Mouse (Mus musculus) neural tube, embryonic 11.5 days (tissue): ENCODE measurements at regions not wholly inside any gene's neighbourhood (a gene's known extent, or its start where the extent isn't known, plus 50 kb on each side); places are given as distances from the start of the nearest gene placed in this dataset.

Experiments
- ATAC-seq: fragments of 200-750 bp; cut with Nextera tagmentation; 2 replicates; pipeline ENCODE4 v1.8.0; 2017; ENCODE audit warnings: moderate number of reproducible peaks, mild to moderate bottlenecking, moderate TSS enrichment, moderate library complexity; ENCODE audit not compliant: insufficient read depth, low FRiP score, low TSS enrichment
- DNase-seq: peaks from one replicate; pipeline ENCODE4 v3.0.0-alpha.2; 2015; ENCODE audit warnings: low spot score
- H3K27ac ChIP-seq: fragments of 300-500 bp; sonication (generic); 2 replicates; pipeline ENCODE4 v1.5.1; 2014; ENCODE audit warnings: low read depth, mild to moderate bottlenecking, low read length
- H3K27me3 ChIP-seq: fragments of 300-500 bp; sonication (generic); 2 replicates; pipeline ENCODE4 v1.6.1; 2014; ENCODE audit warnings: mild to moderate bottlenecking, low read length, mixed read lengths; ENCODE audit not compliant: control insufficient read depth, insufficient read depth
- H3K36me3 ChIP-seq: fragments of 300-500 bp; sonication (generic); 2 replicates; pipeline ENCODE4 v1.6.1; 2014; ENCODE audit warnings: mild to moderate bottlenecking, low read length, moderate library complexity, mixed read lengths; ENCODE audit not compliant: control insufficient read depth, insufficient read depth
- H3K4me1 ChIP-seq: fragments of 300-500 bp; sonication (generic); 2 replicates; pipeline ENCODE4 v1.6.1; 2014; ENCODE audit warnings: low read length, mixed read lengths; ENCODE audit not compliant: control insufficient read depth, insufficient read depth
- H3K4me2 ChIP-seq: fragments of 300-500 bp; sonication (generic); 2 replicates; pipeline ENCODE4 v1.6.1; 2014; ENCODE audit warnings: low read depth, mild to moderate bottlenecking, moderate library complexity
- H3K4me3 ChIP-seq: fragments of 300-500 bp; sonication (generic); 2 replicates; pipeline ENCODE4 v1.5.1; 2014; ENCODE audit warnings: low read depth, low read length
- H3K9ac ChIP-seq: fragments of 300-500 bp; sonication (generic); 2 replicates; pipeline ENCODE4 v1.6.1; 2014; ENCODE audit warnings: mild to moderate bottlenecking, low read length
- H3K9me3 ChIP-seq: fragments of 300-500 bp; sonication (generic); 2 replicates; pipeline ENCODE4 v1.6.1; 2016; ENCODE audit warnings: low read length; ENCODE audit not compliant: control insufficient read depth
- WGBS: fragments of 180-500 bp; shearing (Covaris S2); extraction: QIAGEN DNeasy Blood & Tissue Kit; methylation state at CpG from one replicate; pipeline ENCODE4 v1.1.7; 2014; 5-methylcytosine and 5-hydroxymethylcytosine counted together

- Histone ChIP-seq H3K4me3 (no peak overlapping the region), H3K27me3 (no peaks in the 10 kb centered on the region), H3K36me3 (no peaks in the 10 kb centered on the region)
Observed at GRCm38 (mm10) chr11:111545291-111545690, 479.3 kb downstream of the Kcnj2 start.

GRCm38 (mm10) chr11:111555131-111555530 is 489.2 kb downstream of the Kcnj2 start:
- H3K9ac ChIP-seq, result no peak overlapping the region
- H3K4me2 ChIP-seq, result no peak overlapping the region
- H3K36me3 ChIP-seq, result no peaks in the 10 kb centered on the region
- H3K4me3 ChIP-seq, result no peak overlapping the region
- no peaks in the 10 kb centered on the region; the same call in 1 of the 2 replicates for H3K4me1 ChIP-seq
- no peaks in the 10 kb centered on the region for H3K9me3 ChIP-seq
- DNase-seq (no peak), ATAC-seq (no peak)
- no peak overlapping the region for H3K27ac ChIP-seq
- H3K27me3 ChIP-seq, result no peaks in the 10 kb centered on the region

More at GRCm38 (mm10) chr11:111545291-111545690, 479.3 kb downstream of the Kcnj2 start:
- H3K27ac ChIP-seq, result no peak overlapping the region
- ATAC-seq (no peak), DNase-seq (no peak)
- H3K9me3 ChIP-seq, result no peaks in the 10 kb centered on the region
- no peaks in the 10 kb centered on the region for H3K4me1 ChIP-seq
- WGBS, result 93% methylated on average over 4 of the region's 4 CpGs
- no peak overlapping the region for H3K4me2 ChIP-seq
- H3K9ac ChIP-seq, result no peak overlapping the region

- Histone ChIP-seq H3K4me3 (no peak overlapping the region), H3K9ac (no peak overlapping the region), H3K4me2 (no peak overlapping the region), H3K4me1 (no peaks in the 10 kb centered on the region; the same call in 1 of the 2 replicates), H3K36me3 (no peaks in the 10 kb centered on the region), H3K27ac (no peak overlapping the region), H3K27me3 (no peaks in the 10 kb centered on the region), H3K9me3 (no peaks in the 10 kb centered on the region)
- DNase-seq (no peak), ATAC-seq (no peak)
- 84% methylated on average over 6 of the region's 6 CpGs for WGBS
Observed at GRCm38 (mm10) chr11:111555615-111556014, 489.7 kb downstream of the Kcnj2 start.

- no peak overlapping the region for H3K4me3 ChIP-seq
- 28% methylated on average over 9 of the region's 9 CpGs for WGBS
- H3K4me2 ChIP-seq, result no peak overlapping the region
- DNase-seq (peak; percentile 32), ATAC-seq (peak; percentile 97)
- no peak overlapping the region for H3K9ac ChIP-seq
- H3K27me3 ChIP-seq, result no peaks in the 10 kb centered on the region
- H3K4me1 ChIP-seq, result no peaks in the 10 kb centered on the region; the same call in 1 of the 2 replicates
- no peaks in the 10 kb centered on the region for H3K9me3 ChIP-seq
- H3K36me3 ChIP-seq, result no peaks in the 10 kb centered on the region
- peak overlapping the region; percentile 42; the same call in 1 of the 2 replicates for H3K27ac ChIP-seq
Observed at GRCm38 (mm10) chr11:111558302-111559140, 492.6 kb downstream of the Kcnj2 start.

DNA sequence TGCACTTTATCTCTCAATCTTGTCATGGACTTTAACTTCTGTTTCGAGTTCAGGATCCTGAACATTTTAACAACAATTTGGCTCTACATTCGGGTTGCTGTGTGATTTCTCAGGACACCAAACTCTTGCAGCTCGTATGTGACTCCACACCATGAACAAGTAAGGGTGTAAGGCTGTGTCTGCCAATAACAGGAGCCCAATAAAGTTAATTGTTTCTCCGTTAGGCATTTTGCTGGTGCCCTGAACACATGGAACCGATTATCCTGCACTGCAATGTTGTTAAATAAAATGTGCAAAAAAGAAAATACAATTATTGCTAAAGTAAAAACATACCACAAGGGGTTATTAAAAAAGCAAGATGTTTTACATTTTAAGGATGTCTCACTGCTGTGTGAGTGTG is 497.2 kb downstream of the Kcnj2 start:
- Histone ChIP-seq H3K4me2 (no peak overlapping the region), H3K4me3 (no peak overlapping the region), H3K9ac (no peak overlapping the region), H3K4me1 (no peaks in the 10 kb centered on the region; the same call in 1 of the 2 replicates), H3K9me3 (no peaks in the 10 kb centered on the region), H3K27ac (no peak overlapping the region), H3K36me3 (no peaks in the 10 kb centered on the region), H3K27me3 (no peaks in the 10 kb centered on the region)
- DNase-seq (no peak), ATAC-seq (no peak)
- WGBS, result 53% methylated on average over 5 of the region's 5 CpGs

GRCm38 (mm10) chr11:111568041-111568440 is 502.1 kb downstream of the Kcnj2 start:
- DNase-seq (no peak), ATAC-seq (no peak)
- Histone ChIP-seq H3K9me3 (no peaks in the 10 kb centered on the region), H3K27ac (no peak overlapping the region), H3K4me2 (no peak overlapping the region), H3K4me3 (no peak overlapping the region), H3K9ac (no peak overlapping the region), H3K4me1 (no peaks in the 10 kb centered on the region), H3K36me3 (no peaks in the 10 kb centered on the region), H3K27me3 (no peaks in the 10 kb centered on the region)
- 90% methylated on average over 6 of the region's 6 CpGs for WGBS

DNA sequence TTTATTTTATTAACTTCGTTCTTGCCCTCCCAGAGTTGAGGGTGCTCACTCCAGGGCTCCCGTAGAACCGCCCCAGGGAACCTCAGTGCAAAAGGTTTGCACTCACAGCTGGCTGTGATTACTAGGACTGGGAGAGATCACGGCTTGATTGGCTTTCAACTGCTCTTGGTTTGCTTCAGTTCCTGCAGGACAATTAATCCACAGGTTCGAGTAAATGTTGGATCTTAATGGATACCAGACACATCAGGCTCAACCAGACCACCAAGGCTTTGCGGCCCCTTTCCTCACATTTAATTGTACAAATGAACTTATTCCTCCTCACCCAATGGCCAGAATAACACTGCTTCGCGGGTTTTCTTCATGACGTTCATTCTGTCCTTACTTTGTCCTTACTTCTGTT is 502.9 kb downstream of the Kcnj2 start:
- H3K36me3 ChIP-seq, result no peaks in the 10 kb centered on the region
- H3K9me3 ChIP-seq, result no peaks in the 10 kb centered on the region
- H3K27me3 ChIP-seq, result no peaks in the 10 kb centered on the region
- H3K4me1 ChIP-seq, result no peaks in the 10 kb centered on the region
- DNase-seq (no peak), ATAC-seq (no peak)
- 79% methylated on average over 9 of the region's 9 CpGs for WGBS
- no peak overlapping the region for H3K27ac ChIP-seq
- no peak overlapping the region for H3K4me2 ChIP-seq
- no peak overlapping the region for H3K9ac ChIP-seq
- H3K4me3 ChIP-seq, result no peak overlapping the region

- no peak overlapping the region for H3K4me2 ChIP-seq
- ATAC-seq, result no peak
- 0% methylated on average over 1 of the region's 1 CpGs for WGBS
- H3K4me1 ChIP-seq, result no peaks in the 10 kb centered on the region
- H3K4me3 ChIP-seq, result no peak overlapping the region
- no peaks in the 10 kb centered on the region for H3K36me3 ChIP-seq
- H3K9me3 ChIP-seq, result no peaks in the 10 kb centered on the region
- no peaks in the 10 kb centered on the region for H3K27me3 ChIP-seq
- no peak overlapping the region for H3K9ac ChIP-seq
- no peak overlapping the region for H3K27ac ChIP-seq
- no peak for DNase-seq
Observed at GRCm38 (mm10) chr11:111577883-111578282, 511.9 kb downstream of the Kcnj2 start.

- DNase-seq (no peak), ATAC-seq (no peak)
- Histone ChIP-seq H3K9me3 (no peaks in the 10 kb centered on the region), H3K4me2 (no peak overlapping the region), H3K4me1 (no peaks in the 10 kb centered on the region), H3K27ac (no peak overlapping the region), H3K9ac (no peak overlapping the region), H3K36me3 (no peaks in the 10 kb centered on the region), H3K4me3 (no peak overlapping the region), H3K27me3 (no peaks in the 10 kb centered on the region)
- WGBS, result 62% methylated on average over 4 of the region's 4 CpGs
Observed at GRCm38 (mm10) chr11:111582980-111583379, 517.0 kb downstream of the Kcnj2 start.
